Mouse (Mus musculus) layer of hippocampus, adult 2 months (tissue): ENCODE data around the gene Pfn1. TPM values are rescaled to one million over a fixed set of nuclear protein-coding genes. Genes with fewer than 3 reads are reported as not detected.

Experiments
- DNase-seq, 2 experiments: peaks; one replicate each; pipeline ENCODE4 v3.0.0; 2022; ENCODE audit warnings: low spot score in 2 of 2
- H3K27ac ChIP-seq: fragments of 200-600 bp; 2 replicates; pipeline ENCODE4 v1.8.1; 2022
- H3K4me3 ChIP-seq: fragments of 200-600 bp; 2 replicates; pipeline ENCODE4 v1.8.1; 2022; ENCODE audit warnings: mild to moderate bottlenecking
- CTCF ChIP-seq: fragments of 200-600 bp; conservative IDR thresholded peaks from 2 replicates; pipeline ENCODE4 v1.8.1; 2022; ENCODE audit warnings: antibody characterized with exemption, mild to moderate bottlenecking, moderate library complexity
- long read RNA-seq, 2 experiments: library from polyadenylated mRNA; stranded (forward); transcript quantifications; one replicate each; pipeline ENCODE4 v2.0.0; 2021; ENCODE audit warnings: borderline mapping rate in 2 of 2
- total RNA-seq, 2 experiments: library from RNA; stranded (reverse); gene quantifications; 2 replicates each; pipeline ENCODE4 v1.2.3; 2021

Gene Pfn1
- 100 to 1,000 TPM; 333 to 349 TPM for total RNA-seq
- long read RNA-seq, experiment 1, transcript Pfn1-201 (3 exons, 861 nt), result major isoform, 181 of 191 reads
- long read RNA-seq, experiment 1, partial matches to known transcripts, result 7 of 191 reads
- long read RNA-seq, experiment 1, other reads (novel, unspliced or antisense), result 2 of 191 reads
- long read RNA-seq, experiment 2, transcript Pfn1-201 (3 exons, 861 nt), result major isoform, 330 of 343 reads
- long read RNA-seq, experiment 2, partial matches to known transcripts, result 6 of 343 reads
- long read RNA-seq, experiment 2, other reads (novel, unspliced or antisense), result 6 of 343 reads

- H3K4me3 ChIP-seq, result peak within 1 kb of the TSS; percentile 100
- peak within 1 kb of the TSS; percentile 98 for H3K27ac ChIP-seq
- DNase-seq, result peak; percentile 59 to 63
- TF ChIP-seq CTCF, result no peak
These were observed at the start of gene Pfn1 for GRCm38 (mm10) chr11:70654198-70654922. Gene Pfn1 (minus strand): TSS chr11:70654644.

- TF ChIP-seq CTCF, result no peak
- DNase-seq, result no peak
- H3K4me3 ChIP-seq, result peak overlapping the region; percentile 83
- H3K27ac ChIP-seq, result peak overlapping the region; percentile 100
These were observed 48.3 kb upstream of the Pfn1 start for GRCm38 (mm10) chr11:70702781-70703180.

DNA sequence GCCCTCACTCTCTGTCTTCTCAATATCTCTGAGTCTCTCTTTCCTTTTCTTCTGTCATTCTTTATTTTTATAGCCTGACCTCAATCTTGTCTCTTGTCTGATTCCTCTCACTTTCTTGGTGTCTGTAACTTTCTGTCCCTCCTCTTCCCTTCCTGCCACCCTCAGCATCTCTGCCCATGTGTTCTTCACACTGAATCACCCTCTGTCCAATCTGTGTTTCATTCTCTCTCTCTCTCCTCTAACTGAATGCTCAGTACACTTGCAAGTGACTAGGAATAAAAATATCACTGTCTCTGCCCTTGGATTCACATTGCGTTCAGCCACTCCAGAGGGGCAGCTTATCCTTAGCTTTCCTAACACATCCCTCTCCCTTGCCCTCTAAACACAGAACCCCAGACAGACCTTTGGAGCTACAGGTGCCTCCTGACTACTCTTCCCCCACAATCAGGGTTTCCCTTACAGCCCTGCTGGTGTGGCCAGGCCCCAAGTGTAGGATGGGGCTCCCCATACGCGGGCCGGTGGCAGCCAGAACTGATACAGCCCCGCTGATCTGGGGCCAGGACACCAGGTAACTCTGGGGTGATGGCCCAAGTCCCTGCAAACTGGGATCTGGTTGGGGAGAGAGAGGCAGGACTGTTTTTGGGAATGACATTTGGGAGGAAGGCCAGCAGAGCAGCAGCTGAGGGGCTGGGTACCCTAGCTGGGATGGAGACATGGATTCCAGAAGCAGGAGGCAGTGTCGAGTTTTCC, 47.7 kb upstream of the Pfn1 start:
- TF ChIP-seq CTCF, result no peak
- no peak for DNase-seq
- peak overlapping the region; percentile 100 for H3K27ac ChIP-seq
- H3K4me3 ChIP-seq, result peak overlapping the region; percentile 83

DNA sequence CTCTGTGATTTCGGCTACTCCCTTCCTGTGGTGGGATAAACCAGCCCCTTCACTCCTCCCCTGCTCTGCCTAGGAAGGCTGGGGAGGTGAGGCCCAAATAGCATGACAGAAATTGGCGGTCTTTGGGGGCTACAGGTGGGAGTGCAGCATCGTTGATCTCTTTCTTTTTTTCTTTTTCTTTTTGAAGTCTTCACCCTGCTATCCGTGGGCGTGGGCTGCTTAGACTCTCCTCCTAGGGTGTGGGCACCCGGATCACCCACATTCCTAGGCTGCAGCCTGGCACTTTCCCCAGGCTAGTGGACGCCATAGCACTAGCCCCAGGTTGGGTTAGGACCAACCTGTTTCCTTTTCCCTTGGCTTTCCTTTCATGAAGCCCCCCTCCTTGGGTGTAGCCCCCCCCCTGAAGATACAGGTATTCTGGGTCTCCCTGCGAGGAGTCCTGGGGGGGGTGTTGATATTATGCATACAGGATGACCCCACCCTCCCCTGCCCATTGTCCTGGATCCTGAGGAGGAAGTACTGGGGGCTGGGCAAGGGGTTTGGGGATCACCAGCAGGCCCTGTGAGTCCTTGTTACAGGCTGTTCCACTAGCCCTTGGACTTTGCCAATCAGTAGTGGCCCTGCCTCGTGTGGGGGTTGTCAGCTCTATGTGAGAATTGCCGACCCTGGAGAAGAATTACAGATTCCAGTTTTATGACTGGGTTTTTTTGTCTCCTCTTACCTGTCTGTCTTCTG, 46.9 kb upstream of the Pfn1 start:
- peak overlapping the region; percentile 83 for H3K4me3 ChIP-seq
- H3K27ac ChIP-seq, result peak overlapping the region; percentile 100
- TF ChIP-seq CTCF, result no peak
- no peak for DNase-seq

DNA sequence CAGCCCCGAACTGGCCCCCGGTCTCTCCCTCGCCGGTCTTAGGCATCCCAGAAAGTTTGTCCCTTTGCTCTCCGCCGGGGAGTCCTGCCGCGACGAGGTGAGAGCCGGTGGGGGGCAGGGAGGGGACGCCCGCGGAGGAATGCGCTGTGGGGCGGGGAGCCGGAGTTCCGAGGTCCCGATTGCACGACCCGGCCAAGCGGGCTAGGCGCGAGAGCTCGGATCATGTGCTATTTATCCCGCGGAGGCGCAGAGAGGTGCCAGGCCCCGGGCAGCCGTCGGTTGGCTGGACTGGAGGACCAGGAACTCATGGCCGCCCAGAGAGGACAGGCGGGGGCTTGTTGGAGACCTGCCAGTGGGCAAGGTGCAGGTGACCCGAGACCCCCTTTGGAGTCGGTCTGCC, 46.2 kb upstream of the Pfn1 start:
- no peak for TF ChIP-seq CTCF
- Histone ChIP-seq H3K4me3 (peak overlapping the region; percentile 83), H3K27ac (peak overlapping the region; percentile 100)
- peak in 1 of 2 experiments; percentile 58 for DNase-seq

DNA sequence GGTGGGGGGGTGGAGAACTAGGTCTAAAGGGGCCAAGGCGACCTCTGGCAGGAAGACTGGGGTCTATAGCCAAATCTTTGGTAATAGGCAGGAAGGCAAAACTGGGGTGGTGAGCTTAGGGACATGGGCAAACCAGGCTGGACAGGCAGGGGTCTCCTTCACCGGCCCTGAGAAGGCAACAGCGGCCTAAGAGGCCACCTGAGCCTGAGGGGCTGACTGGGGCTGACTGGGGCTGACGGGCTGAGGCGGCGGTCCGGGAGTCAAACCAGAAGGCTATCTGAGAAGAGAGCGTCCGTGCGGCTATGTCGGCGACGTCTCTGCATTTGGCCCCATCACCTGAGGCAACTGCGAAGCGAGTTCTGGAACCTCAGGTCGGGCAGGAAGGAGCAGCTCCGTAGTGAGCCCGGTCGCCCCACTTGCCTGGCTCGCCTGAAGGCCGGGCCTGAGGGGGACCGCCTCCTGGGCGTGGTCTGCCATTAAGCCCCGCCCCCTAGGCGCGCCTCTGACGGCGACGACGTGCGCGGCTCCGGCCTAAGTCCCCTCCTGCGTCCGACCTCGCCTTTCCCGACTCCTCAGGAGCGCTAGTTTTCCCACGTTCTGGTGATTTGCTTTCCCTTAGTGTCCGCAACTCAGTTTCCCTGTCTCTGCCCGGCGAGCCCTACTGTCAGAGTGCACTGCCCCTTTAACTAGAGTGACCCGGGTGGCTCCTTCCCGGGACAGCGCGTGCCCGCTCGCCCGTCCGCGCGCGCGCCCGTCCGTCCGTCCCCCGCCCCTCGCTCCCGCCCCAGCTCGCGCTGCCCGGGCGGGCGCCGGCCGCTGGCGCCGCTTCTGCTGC, 45.5 kb upstream of the Pfn1 start, which contains the start of the genes Inca1 and Kif1c:
Gene Inca1 (minus strand): TSS at position 434 of the 835 bp plus-strand sequence.
Gene Kif1c (plus strand): TSS at position 827 of the 835 bp plus-strand sequence.
- TF ChIP-seq CTCF, result no peak
- DNase-seq, result peak; percentile 94 to 97
- H3K4me3 ChIP-seq, result peak within 1 kb of the TSS; percentile 83
- peak within 1 kb of the TSS; percentile 100 for H3K27ac ChIP-seq

DNA sequence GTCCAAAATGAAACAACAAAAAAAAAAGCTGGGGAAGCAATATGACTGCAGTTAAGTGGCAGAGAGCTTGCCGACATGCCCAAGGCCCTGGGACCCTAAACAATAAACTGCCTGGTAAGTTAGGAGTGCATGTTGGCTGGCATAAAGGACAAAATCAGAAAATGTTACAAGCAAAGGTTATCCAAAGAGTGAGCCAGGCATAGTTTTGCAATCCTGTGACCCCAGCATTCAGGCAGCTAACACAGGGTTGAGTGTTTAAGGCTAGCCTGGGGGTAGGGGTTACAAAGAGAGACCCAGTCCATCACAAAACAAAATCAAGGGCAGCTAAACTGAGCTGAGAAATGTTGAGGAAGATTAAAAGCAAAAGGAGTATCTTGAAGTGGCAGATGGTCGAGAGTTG, 44.6 kb upstream of the Pfn1 start:
- H3K27ac ChIP-seq, result peak overlapping the region; percentile 100

GRCm38 (mm10) chr11:70697376-70697775, 42.9 kb upstream of the Pfn1 start:
- H3K27ac ChIP-seq, result no peak overlapping the region
- DNase-seq, result no peak
- H3K4me3 ChIP-seq, result no peak overlapping the region
- peak; percentile 39 for TF ChIP-seq CTCF

More for the DNA sequence above, 44.6 kb upstream of the Pfn1 start:
- TF ChIP-seq CTCF, result no peak
- H3K4me3 ChIP-seq, result no peak overlapping the region
- no peak for DNase-seq

DNA sequence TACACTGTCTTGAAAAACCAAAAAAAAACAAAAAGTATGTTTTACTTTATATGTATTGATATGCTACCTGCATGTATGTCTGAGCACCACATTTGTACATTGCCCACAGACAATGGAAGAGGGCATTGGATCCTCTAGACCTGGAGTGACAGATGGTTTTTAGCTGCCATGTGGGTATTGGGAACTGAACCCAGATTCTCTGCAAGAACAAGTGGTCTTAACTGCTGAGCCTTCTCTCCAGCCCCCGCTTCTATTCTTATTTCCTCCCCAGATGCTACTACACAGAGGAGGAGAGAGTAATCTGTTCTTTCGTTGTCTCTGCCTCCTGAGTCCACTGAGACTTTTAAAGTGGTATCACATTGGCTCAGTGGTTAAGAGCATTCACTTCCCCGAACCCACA, 39.1 kb upstream of the Pfn1 start:
- DNase-seq, result peak; percentile 65 to 68
- Histone ChIP-seq H3K4me3 (no peak overlapping the region), H3K27ac (peak overlapping the region; percentile 61)
- no peak for TF ChIP-seq CTCF

- Histone ChIP-seq H3K4me3 (no peak overlapping the region), H3K27ac (peak overlapping the region; percentile 100)
- TF ChIP-seq CTCF, result no peak
- no peak for DNase-seq
These were observed 35.1 kb upstream of the Pfn1 start for GRCm38 (mm10) chr11:70689578-70689977.

DNA sequence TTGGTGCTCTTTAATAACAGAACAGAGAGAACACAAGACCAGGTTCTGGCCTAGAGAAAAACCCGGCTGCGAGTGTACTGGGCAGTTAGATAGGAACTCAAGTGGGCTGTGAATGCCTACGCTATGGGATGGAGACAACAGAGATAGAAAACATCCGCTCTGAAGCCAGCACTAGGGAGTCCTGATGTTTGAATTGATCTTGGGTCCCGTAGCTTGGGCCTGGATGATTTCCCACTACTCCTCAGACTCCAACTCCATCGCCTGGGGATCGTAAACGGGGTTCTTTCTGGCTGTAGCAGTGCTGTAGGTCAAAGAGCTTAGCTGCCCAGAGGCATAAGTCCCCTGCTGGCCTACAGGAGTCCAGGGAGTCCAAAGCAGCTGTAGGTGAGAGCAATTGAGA, 33.9 kb upstream of the Pfn1 start:
- peak overlapping the region; percentile 94 for H3K4me3 ChIP-seq
- no peak for TF ChIP-seq CTCF
- H3K27ac ChIP-seq, result peak overlapping the region; percentile 100
- DNase-seq, result no peak
